Mouse (Mus musculus) skeletal muscle tissue, adult 2 months (tissue): ENCODE results near the gene Acnat2.
"Not testable (repeated sequence)": the region's sequence is repeated elsewhere in the genome, so short reads cannot be mapped to it uniquely, and the experiment has no call there.

Source experiments
- DNase-seq: peaks from one replicate; pipeline ENCODE4 v3.0.0-alpha.2; 2012; ENCODE audit warnings: low read depth, low spot score

Acnat2 gene

GRCm38 (mm10) chr4:49407957-49408356, at the start of gene Acnat2:
Acnat2 (minus strand) TSS chr4:49408151.
- DNase-seq: not testable (repeated sequence)

GRCm38 (mm10) chr4:49456171-49456570, 48.2 kb upstream of the Acnat2 start:
- no peak for DNase-seq

DNA sequence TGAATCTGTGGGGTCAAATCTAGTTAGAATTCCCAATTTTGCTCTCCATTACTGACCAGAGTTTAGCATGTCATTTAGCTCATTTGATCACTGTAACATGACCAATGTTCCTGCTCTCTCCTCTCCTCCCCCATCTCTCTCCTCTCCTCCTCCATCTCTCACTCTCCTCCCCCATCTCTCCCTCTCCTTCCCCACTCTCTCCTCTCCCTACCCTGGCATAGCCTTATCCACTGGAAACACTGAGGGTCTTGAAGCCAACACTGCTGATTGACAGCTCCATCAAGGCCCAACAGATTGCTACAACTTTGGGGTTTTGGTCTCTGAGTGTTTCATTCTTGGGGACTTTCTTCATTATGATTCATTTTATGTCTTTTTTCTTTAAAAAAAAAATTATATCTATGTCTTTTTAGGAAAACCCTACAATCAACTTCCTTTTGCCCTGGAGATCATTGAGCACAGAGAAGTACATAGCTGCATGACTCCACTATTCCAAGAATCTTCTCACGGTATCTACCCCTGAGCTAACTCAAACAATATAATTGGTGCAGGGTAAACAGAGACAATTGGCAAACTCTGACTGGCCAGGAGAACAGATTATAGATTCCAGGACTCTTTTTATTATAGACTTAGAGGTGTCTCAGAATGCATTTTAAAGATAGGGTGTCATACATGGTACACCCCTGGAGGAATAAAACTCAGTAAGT, 44.0 kb upstream of the Acnat2 start:
- DNase-seq: no peak

DNA sequence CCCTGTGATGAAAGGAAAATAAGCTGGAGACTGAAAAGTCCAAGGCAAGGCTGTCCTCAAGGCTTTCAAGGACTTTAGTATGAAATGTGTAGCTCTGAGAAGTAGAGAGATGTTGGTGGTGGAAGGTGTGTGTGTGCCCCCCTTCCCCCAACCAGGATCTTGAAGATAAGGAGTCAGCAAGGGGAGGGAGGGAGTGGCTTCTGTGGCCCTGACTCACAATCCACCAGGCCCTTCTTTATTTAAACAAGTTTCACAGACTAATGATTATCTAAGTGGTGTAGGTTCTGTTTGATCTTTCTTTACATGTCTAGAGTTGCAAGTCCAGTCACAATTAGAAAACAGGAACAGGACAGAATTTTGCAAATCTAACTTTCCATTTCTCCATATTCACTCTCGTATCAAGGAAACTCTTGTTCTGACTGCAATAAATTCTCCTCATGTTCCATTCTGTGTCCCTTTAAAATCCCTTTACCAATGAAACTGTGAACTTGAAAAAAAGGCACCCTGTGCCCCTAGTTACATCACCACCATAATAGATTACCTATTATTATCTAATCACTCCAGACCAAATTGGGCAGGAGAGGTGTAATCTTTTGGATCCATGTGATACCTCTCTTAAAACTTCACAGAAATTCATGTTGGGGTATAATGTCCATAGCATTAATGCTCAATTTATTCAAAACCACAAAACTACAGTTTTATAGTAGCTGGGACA, 43.3 kb upstream of the Acnat2 start:
- not testable (repeated sequence) for DNase-seq

DNA sequence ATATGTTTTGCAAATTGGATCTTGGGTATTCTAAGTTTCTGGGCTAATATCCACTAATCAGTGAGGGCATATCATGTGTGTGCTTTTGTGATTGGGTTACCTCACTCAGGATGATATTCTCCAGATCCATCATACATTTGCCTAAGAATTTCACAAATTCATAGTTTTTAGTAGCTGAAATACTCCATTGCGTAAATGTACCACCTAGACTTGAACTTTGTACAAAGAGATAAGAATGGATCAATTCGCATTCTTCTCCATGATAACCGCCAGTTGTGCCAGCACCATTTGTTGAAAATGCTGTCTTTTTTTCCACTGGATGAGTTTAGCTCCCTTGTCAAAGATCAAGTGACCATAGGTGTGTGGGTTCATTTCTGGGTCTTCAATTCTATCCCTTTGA, 29.0 kb upstream of the Acnat2 start:
- DNase-seq: not testable (repeated sequence)

GRCm38 (mm10) chr4:49410151-49410550, 2.2 kb upstream of the Acnat2 start:
- not testable (repeated sequence) for DNase-seq

GRCm38 (mm10) chr4:49386873-49387272, 21.1 kb downstream of the Acnat2 start:
- no peak for DNase-seq

DNA sequence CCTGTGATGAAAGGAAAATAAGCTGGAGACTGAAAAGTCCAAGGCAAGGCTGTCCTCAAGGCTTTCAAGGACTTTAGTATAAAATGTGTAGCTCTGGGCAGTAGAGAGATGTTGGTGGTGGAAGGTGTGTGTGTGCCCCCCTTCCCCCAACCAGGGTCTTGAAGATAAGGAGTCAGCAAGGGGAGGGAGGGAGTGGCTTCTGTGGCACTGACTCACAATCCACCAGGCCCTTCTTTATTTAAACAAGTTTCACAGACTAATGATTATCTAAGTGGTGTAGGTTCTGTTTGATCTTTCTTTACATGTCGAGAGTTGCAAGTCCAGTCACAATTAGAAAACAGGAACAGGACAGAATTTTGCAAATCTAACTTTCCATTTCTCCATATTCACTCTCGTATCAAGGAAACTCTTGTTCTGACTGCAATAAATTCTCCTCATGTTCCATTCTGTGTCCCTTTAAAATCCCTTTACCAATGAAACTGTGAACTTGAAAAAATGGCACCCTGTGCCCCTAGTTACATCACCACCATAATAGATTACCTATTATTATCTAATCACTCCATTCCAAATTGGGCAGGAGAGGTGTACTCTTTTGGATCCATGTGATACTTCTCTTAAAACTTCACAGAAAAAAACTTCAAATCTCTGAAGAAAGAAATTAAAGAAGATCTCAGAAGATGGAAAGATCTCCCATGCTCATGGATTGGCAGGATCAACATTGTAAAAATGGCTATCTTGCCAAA, 24.2 kb downstream of the Acnat2 start:
- DNase-seq: not testable (repeated sequence)

DNA sequence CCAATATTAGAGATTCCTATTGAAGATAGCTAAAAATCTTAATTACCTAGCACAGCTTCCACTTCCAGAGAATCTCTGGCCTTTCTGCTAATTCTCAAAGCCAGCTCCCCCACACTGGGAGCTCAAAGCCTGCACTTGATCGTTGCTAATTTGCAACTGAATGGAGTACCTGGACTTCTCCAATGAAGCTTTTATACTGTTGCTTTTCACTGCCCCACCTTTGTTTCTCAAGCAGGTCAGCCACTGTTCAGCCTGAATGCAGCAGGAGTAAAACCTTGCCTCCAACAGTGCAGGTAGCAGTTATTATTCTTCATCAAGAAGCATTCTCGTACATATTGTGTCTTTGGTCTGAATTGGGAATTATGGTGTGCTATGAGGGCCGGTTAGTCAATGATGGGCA, 39.9 kb downstream of the Acnat2 start:
- DNase-seq: not testable (repeated sequence)

GRCm38 (mm10) chr4:49357097-49357496, 50.9 kb downstream of the Acnat2 start:
- no peak for DNase-seq

GRCm38 (mm10) chr4:49350470-49350869, 57.5 kb downstream of the Acnat2 start:
- DNase-seq: no peak

- no peak for DNase-seq
Observed at GRCm38 (mm10) chr4:49348677-49349076, 59.3 kb downstream of the Acnat2 start.

DNA sequence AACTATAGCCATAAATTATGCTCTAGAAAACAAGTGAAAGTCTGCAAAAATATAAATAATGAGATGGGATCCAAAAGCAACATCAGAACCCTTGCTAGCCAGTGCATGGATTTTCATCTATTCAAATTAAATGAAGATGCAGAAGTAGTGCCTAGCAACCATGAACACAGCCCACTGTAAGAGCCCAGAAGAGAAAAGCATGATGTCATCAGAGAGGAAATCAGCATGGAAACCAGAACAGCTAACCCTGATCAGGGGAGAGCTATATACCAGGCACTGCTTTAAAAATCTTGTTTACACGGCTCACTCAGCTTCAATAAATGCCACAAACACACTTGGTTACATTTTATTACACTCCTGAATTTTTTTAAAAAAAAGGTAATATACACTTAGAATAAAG, 60.0 kb downstream of the Acnat2 start:
- not testable (repeated sequence) for DNase-seq

- DNase-seq: not testable (repeated sequence)
Observed at GRCm38 (mm10) chr4:49340091-49340490, 67.9 kb downstream of the Acnat2 start.

DNA sequence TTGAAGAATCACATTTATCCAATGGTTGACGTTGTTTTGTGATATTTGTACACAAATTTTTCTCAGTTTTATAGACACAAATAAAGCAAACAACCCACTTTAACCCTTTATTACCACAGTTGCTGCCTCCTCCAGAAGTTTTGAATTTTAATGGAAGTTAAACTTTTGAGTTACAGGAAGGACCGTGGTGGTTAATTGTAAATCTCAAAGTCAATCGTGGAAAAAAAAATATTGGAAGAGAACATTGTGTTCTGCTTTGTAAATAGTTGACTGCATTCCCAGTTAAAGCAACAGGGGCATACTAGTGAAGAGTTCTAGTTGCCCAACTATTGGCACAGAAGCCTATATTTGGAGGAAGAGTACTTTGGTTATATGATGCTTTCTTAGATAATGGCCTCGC, 70.0 kb downstream of the Acnat2 start:
- DNase-seq: not testable (repeated sequence)
